Mouse (Mus musculus) embryonic fibroblast, embryonic 13.5 days (primary cell): ENCODE results near the gene Adrb1. TPM values are rescaled to one million over a fixed set of nuclear protein-coding genes. Genes with fewer than 3 reads are reported as not detected.
A peak's percentile ranks its signal among the peaks of the same experiment; 100 is the strongest.
"Not testable (repeated sequence)": the region's sequence is repeated elsewhere in the genome, so short reads cannot be mapped to it uniquely, and the experiment has no call there.

Experiments used
- H3K27ac ChIP-seq: 2 replicates; pipeline ENCODE4 v1.5.1; 2012; ENCODE audit warnings: low read length, control low read depth, inconsistent platforms; ENCODE audit not compliant: insufficient read depth
- H3K4me1 ChIP-seq: 2 replicates; pipeline ENCODE4 v1.6.1; 2011; ENCODE audit warnings: low read length; ENCODE audit not compliant: control insufficient read depth, insufficient read depth
- H3K4me3 ChIP-seq: 2 replicates; pipeline ENCODE4 v1.5.1; 2011; ENCODE audit warnings: mild to moderate bottlenecking, control low read depth, low read length; ENCODE audit not compliant: insufficient read depth
- CTCF ChIP-seq: IDR thresholded peaks from 2 replicates; pipeline ENCODE4 v1.5.1; 2011; ENCODE audit warnings: mild to moderate bottlenecking, control low read depth, low read length, moderate library complexity, borderline replicate concordance; ENCODE audit not compliant: insufficient read depth
- POLR2A ChIP-seq: IDR thresholded peaks from 2 replicates; pipeline ENCODE4 v1.6.1; 2011; ENCODE audit warnings: low read depth, mild to moderate bottlenecking, control low read depth, low read length, moderate library complexity
- polyA plus RNA-seq: library from polyadenylated mRNA; stranded (reverse); fragments of >200 nt; gene quantifications from 2 replicates; pipeline ENCODE4 v1.2.4, GENCODE M21; 2011; ENCODE audit warnings: low read depth; ENCODE audit not compliant: missing spikeins, insufficient read length

Gene Adrb1
- polyA plus RNA-seq, 1 experiment, result 1.3 TPM

DNA sequence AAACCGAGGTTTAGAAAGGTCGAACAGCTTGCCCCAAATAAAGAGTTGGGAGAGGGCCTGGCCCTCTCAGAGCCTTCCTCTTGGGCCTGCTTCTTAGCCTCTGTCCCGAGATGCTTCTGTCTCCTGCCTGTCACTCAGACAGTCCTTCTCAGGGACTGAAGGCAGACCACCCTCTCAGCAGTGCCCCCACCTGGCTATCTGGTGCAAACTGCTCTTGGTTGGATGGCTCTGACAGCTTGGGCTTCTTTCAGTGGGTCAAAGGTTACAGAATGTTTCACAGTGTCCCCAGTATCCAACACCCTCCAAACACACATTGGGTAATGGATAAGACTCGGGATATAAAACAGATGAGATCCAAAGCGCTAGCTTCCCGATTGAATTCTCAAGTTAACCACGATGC, 23.1 kb downstream of the Adrb1 start:
- H3K4me3 ChIP-seq, result no peak overlapping the region

DNA sequence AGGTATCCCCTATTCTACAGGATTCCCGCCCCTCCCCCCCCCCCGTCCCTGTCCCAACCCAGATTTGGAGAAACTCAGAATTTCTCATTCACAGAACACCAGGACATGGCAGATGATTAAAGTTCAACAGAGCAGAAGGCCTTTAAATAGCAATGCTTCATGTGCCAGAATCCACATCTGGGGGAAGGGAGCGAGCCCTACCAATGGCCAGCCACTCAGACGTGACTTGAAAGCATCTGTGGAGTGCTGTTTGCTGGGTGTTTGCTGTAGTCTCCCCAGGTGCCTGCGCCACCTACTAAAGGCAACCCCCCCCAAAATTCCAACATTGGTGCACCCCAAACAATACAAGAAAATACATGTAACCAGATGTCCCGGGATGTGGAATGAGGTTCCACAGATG, 23.5 kb downstream of the Adrb1 start:
- TF ChIP-seq POLR2A (no peak), CTCF (no peak)
- H3K4me1 ChIP-seq, result no peaks in the 10 kb centered on the region
- H3K27ac ChIP-seq, result no peak overlapping the region
- H3K4me3 ChIP-seq, result no peak overlapping the region

More for the DNA sequence above, 23.1 kb downstream of the Adrb1 start:
- TF ChIP-seq CTCF (no peak), POLR2A (no peak)
- Histone ChIP-seq H3K27ac (no peak overlapping the region), H3K4me1 (no peaks in the 10 kb centered on the region)

DNA sequence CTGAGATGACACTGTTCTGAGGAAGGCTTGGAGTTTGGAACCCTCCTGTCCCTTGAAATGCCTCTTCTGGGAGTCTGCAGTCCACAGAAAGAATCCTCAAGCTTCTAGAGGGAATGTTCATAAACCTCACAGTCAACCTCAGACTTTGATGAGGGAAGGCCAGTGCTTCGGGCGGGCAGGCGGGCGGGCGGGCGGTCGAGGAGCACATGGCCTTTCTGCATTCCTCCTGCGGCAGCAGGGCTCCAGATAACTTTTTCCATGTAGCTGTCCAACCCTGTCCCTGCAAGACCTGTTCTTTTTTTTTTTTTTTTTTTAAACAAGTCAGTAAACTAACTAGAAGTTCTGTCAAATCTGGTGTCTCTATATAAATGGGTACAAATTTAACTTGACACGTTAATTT, 24.6 kb downstream of the Adrb1 start:
- H3K27ac ChIP-seq, result no peak overlapping the region
- H3K4me3 ChIP-seq, result no peak overlapping the region
- no peak for TF ChIP-seq CTCF
- TF ChIP-seq POLR2A, result no peak
- H3K4me1 ChIP-seq, result no peaks in the 10 kb centered on the region

DNA sequence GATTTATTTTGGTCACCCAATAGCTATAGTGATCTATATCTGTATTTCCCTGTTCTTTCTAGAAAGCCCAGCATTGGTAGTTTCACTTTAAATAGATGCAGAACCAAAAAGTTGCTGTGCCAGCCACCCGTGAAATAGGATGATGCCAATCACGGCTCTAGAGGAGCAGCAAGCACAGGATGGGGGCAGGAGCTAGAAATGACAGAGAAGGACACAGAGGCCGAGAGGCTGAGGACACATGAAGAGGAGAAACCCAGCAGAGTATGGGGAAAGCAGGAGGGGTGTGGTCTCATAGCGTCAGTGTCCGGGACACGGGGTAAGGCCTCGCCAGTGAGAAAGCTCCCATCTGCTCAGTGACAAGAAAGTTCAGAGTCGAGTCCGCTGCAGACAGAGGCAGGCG, 25.9 kb downstream of the Adrb1 start:
- Histone ChIP-seq H3K27ac (no peak overlapping the region), H3K4me3 (no peak overlapping the region), H3K4me1 (no peaks in the 10 kb centered on the region)
- TF ChIP-seq CTCF (no peak), POLR2A (no peak)

DNA sequence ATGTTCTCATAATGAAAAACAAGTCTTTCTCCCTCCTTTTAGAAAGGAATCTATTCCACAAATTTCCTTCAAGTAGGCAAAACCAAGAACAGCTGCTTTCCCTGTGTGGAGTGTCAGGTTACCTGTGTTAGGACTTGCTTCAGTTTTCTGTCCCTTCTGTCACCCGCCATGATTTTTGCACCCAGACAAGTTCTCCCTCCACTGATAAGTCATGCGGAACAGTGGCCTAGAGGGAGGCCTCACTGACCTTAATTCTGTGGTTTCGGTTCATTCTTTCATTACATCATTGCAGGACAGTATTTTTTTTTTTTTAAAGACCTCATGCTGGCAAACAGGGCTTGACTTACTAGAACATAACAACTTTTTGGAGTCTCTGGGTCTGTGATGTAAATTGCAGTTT, 27.3 kb downstream of the Adrb1 start:
- Histone ChIP-seq H3K4me1 (no peaks in the 10 kb centered on the region), H3K4me3 (no peak overlapping the region), H3K27ac (no peak overlapping the region)
- TF ChIP-seq POLR2A (no peak), CTCF (no peak)

DNA sequence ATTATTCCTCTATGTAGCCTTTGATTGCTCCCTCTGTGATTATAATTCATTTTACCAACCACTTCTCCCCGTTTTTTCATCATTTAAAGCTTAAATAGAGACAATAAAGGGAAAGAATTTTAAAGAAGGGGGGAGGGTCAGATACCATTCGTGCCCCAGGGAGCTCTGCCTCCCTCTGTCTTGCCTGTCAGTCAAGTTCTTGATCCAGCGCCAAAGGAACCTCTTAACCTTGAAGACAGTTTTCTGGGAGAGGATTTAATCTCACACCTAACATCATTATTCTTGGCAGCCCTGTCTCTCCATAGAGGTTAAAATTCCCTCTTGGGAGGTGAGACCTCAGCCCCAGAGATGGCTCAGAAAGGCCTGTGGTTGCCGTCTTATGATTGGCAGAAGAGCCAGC, 28.7 kb downstream of the Adrb1 start:
- Histone ChIP-seq H3K4me1 (no peaks in the 10 kb centered on the region), H3K27ac (no peak overlapping the region), H3K4me3 (no peak overlapping the region)
- TF ChIP-seq CTCF (no peak), POLR2A (no peak)

DNA sequence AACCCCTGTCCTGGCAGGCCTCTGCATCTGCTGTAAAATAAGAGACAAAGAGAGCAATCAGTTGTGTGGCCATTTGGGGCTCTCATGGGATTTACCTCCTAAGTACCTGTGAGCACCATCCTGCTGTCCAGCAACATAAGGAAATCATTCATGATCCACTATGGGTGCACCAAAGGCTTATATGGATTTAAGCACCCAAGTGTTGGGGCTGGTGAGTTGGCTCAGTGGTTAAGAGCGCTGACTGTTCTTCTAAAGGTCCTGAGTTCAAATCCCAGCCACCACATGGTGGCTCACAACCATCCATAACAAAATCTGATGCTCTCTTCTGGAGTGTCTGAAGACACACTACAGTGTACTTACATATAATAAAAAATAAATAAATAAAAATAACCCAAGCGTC, 32.5 kb downstream of the Adrb1 start:
- not testable (repeated sequence) for H3K4me1 ChIP-seq, H3K4me3 ChIP-seq, H3K27ac ChIP-seq

DNA sequence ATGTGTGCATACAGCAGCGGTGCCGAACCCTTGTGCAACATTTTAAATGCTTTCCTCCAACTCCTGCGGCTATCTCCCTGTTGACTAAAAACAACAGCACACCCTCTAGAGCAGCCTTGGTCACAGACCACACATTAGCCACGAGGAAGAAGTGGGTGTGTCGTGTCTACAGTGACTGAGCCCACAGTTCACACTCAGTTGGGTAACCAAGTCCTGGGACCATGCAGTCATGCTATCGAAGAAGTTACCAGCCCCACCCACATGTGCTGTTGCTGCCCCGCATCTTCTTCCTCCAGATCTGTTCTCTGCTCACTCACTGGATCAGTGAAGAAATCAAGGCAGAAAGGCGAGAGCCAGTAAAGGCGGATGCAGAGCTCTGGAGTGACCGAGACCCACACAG, 34.4 kb downstream of the Adrb1 start:
- H3K27ac ChIP-seq, result no peak overlapping the region
- no peak overlapping the region for H3K4me3 ChIP-seq
- peaks cover 7% of the 10 kb centered on the region for H3K4me1 ChIP-seq
- no peak for TF ChIP-seq POLR2A

DNA sequence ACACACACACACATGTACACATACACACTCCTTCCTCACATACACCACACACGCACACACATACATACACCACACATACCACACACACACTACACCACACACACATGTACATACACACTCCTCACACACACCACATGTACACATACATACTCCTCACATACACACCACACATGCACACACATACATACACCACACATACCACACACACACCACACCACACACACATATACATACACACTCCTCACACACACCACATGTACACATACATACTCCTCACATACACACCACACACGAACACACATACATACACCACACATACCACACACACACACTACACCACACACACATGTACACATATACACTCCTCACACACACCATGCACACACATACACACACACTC, 36.3 kb downstream of the Adrb1 start:
- Histone ChIP-seq H3K27ac (no peak overlapping the region), H3K4me3 (no peak overlapping the region), H3K4me1 (peaks cover 7% of the 10 kb centered on the region)
- TF ChIP-seq CTCF, result no peak
- TF ChIP-seq POLR2A, result 0 out of 2 replicates have a peak, but pooled peaks have one; percentile 24

DNA sequence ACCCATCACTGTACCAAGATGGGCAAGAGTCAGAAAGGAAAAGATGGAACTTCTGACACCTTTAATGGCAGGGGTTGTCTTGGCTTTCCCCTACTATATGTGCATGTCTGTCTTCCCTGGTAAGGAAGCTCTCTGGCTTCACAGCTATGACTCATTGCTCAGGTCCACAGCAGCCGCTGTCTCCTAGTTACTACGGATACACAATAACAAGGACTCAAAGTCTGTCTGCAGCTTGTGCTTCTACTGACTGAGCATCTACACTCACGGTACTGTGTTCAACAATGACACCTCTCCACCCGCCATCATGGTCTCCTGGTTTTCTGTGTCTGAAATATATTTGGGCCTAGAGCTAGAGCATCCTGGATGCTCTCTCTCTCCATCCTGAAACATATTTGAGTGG, 37.7 kb downstream of the Adrb1 start:
- H3K27ac ChIP-seq, result no peak overlapping the region
- peaks cover 7% of the 10 kb centered on the region for H3K4me1 ChIP-seq
- TF ChIP-seq POLR2A, result no peak
- TF ChIP-seq CTCF, result no peak
- no peak overlapping the region for H3K4me3 ChIP-seq

DNA sequence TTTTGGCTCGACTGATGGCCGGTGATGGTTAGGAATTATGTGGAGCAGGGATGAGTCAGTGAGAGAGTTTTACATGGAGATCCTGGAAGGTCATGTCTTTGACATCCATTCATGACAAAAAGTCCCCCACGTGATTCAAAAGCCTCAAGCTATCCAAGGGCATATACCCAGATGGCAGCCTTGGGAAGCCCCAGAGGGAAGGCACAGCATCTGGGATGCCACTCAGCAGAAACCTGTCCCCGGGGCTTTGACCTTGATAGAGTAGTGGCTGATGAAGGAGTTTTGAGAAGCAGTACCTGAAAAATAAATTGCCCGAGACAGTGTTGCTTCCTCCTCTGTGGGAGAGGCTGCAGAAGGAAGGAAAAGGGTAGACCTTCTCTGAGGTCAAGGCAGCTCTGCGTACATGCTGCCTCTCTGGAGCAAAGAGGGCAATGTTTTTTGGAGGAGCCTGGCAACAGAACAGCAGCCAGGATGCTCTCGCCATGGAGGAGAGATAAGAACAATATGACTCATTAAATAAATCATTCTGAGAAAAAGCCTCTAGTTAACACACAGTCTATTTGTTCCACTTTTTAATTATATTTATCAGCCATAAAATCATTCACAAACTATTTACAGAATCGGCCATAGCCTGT, 38.4 kb downstream of the Adrb1 start:
- H3K27ac ChIP-seq, result no peak overlapping the region
- peaks cover 7% of the 10 kb centered on the region for H3K4me1 ChIP-seq
- no peak for TF ChIP-seq CTCF
- no peak for TF ChIP-seq POLR2A
- no peak overlapping the region for H3K4me3 ChIP-seq
